Mouse (Mus musculus): ENCODE data around the gene Hemk1. TPM values are rescaled to one million over a fixed set of nuclear protein-coding genes. Genes with fewer than 3 reads are reported as not detected.

Gene Hemk1
- polyA plus RNA-seq, 1 experiment from 2014 or later: 14.6 TPM

DNA sequence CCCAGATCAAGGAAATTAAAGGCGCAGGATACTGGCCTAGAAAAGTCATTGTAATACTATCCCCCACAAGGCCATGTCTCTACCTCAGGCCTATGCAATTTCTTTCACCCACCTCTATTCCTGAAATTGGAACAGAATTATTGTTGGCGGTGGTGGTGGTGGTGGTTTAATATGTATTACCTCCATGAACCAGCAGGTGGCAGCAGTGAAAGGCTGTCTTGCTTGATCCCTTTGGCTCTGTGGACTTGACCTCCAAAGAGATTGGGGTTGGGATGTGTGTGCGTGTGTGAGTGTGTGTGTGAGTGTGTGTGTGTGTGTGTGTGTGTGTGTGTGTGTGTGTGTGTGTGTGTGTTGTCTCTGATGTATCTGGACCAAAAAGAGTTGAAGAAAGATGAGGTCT is 28.5 kb upstream of the Hemk1 start:
- no peak for ATAC-seq (replicated peaks)
- H3K27me3 ChIP-seq: peaks cover 16% of the 10 kb centered on the region
- no peak overlapping the region for H3K4me2 ChIP-seq (replicated peaks)
- H3K9me3 ChIP-seq: no peaks in the 10 kb centered on the region
- H3K4me3 ChIP-seq: no peak overlapping the region
- no peaks in the 10 kb centered on the region for H3K36me3 ChIP-seq
- WGBS: 6% methylated on average over 3 of the region's 3 CpGs
- H3K27ac ChIP-seq (replicated peaks): no peak overlapping the region
- no peak overlapping the region for H3K9ac ChIP-seq (replicated peaks)
- H3K4me1 ChIP-seq: no peaks in the 10 kb centered on the region

- H3K9ac ChIP-seq (replicated peaks): no peak overlapping the region
- H3K4me1 ChIP-seq: peaks cover 5% of the 10 kb centered on the region; the same call in 1 of the 2 replicates
- H3K4me2 ChIP-seq (replicated peaks): no peak overlapping the region
- no peak for ATAC-seq (replicated peaks)
- H3K27ac ChIP-seq (replicated peaks): no peak overlapping the region
- no peaks in the 10 kb centered on the region for H3K36me3 ChIP-seq
- no peak overlapping the region for H3K4me3 ChIP-seq
- H3K27me3 ChIP-seq: peaks cover 21% of the 10 kb centered on the region
- WGBS: 11% methylated on average over 3 of the region's 3 CpGs
- no peaks in the 10 kb centered on the region for H3K9me3 ChIP-seq
Observed at GRCm38 (mm10) chr9:107360989-107361388, 22.8 kb upstream of the Hemk1 start.

DNA sequence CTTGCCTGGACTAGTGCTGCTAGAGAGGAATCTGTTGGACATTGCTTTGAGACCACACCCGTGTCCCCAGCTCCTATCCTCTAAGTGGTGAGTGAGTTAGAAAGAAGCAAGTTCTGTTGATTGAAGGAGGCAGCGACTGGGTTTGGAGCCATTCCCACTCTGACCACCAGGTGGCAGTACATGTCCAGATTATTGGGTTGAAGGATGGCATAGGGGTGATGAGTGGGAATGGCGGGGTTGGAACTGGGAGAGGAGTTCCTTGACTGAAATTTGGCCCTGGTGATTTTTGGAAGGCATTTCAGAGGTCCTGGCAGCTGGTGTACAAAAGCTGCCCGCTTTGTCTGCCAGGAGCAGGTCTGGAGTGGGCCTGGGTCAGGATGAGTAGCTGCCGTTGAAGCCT is 19.5 kb upstream of the Hemk1 start:
- peak; percentile 55 for ATAC-seq (replicated peaks)
- Histone ChIP-seq H3K4me2 (replicated peaks) (no peak overlapping the region), H3K27me3 (peaks cover 9% of the 10 kb centered on the region; the same call in 1 of the 2 replicates), H3K9ac (replicated peaks) (no peak overlapping the region), H3K9me3 (no peaks in the 10 kb centered on the region), H3K4me1 (peaks cover 5% of the 10 kb centered on the region; the same call in 1 of the 2 replicates), H3K27ac (replicated peaks) (no peak overlapping the region), H3K36me3 (no peaks in the 10 kb centered on the region), H3K4me3 (no peak overlapping the region)
- 13% methylated on average over 5 of the region's 5 CpGs for WGBS

- H3K9ac ChIP-seq (replicated peaks): no peak overlapping the region
- ATAC-seq (replicated peaks): 0 out of 2 replicates have a peak, but pooled peaks have one; percentile 20
- H3K9me3 ChIP-seq: no peaks in the 10 kb centered on the region
- H3K27me3 ChIP-seq: peaks cover 9% of the 10 kb centered on the region; the same call in 1 of the 2 replicates
- H3K36me3 ChIP-seq: no peaks in the 10 kb centered on the region
- no peak overlapping the region for H3K4me3 ChIP-seq
- H3K4me2 ChIP-seq (replicated peaks): no peak overlapping the region
- H3K27ac ChIP-seq (replicated peaks): no peak overlapping the region
- H3K4me1 ChIP-seq: peaks cover 1% of the 10 kb centered on the region; the same call in 1 of the 2 replicates
- 49% methylated on average over 7 of the region's 7 CpGs for WGBS
Observed at GRCm38 (mm10) chr9:107355870-107356765, 18.0 kb upstream of the Hemk1 start.

GRCm38 (mm10) chr9:107354826-107355225 is 16.7 kb upstream of the Hemk1 start:
- Histone ChIP-seq H3K27me3 (peaks cover 9% of the 10 kb centered on the region; the same call in 1 of the 2 replicates), H3K36me3 (no peaks in the 10 kb centered on the region), H3K27ac (replicated peaks) (no peak overlapping the region), H3K9me3 (no peaks in the 10 kb centered on the region), H3K4me3 (no peak overlapping the region), H3K4me2 (replicated peaks) (no peak overlapping the region), H3K4me1 (no peaks in the 10 kb centered on the region), H3K9ac (replicated peaks) (no peak overlapping the region)
- no peak for ATAC-seq (replicated peaks)
- WGBS: 67% methylated on average over 1 of the region's 1 CpGs

DNA sequence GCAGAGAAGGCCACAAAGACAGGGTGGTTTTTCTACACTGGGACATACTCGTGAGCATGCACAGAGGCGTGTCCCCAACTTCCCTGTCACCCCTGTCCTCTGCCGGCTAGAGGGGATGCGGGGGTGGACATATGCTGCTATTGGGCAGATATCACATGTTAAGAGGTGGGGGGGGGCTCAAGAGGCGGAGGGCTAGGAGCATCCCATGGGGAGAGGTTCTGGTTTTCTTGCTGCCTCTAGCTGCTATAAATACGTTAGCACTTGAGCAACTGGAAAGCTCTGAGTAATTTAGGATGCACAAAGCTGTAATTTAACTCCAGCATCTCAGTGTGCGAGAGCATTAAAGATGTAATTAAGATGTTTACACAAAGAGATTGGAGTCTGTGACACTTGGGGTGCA is 11.2 kb upstream of the Hemk1 start:
- H3K27ac ChIP-seq (replicated peaks): no peak overlapping the region
- no peak overlapping the region for H3K4me2 ChIP-seq (replicated peaks)
- no peaks in the 10 kb centered on the region for H3K27me3 ChIP-seq
- H3K4me1 ChIP-seq: no peaks in the 10 kb centered on the region
- no peak overlapping the region for H3K4me3 ChIP-seq
- WGBS: 67% methylated on average over 7 of the region's 7 CpGs
- ATAC-seq (replicated peaks): no peak
- no peaks in the 10 kb centered on the region for H3K36me3 ChIP-seq
- H3K9ac ChIP-seq (replicated peaks): no peak overlapping the region
- no peaks in the 10 kb centered on the region for H3K9me3 ChIP-seq

DNA sequence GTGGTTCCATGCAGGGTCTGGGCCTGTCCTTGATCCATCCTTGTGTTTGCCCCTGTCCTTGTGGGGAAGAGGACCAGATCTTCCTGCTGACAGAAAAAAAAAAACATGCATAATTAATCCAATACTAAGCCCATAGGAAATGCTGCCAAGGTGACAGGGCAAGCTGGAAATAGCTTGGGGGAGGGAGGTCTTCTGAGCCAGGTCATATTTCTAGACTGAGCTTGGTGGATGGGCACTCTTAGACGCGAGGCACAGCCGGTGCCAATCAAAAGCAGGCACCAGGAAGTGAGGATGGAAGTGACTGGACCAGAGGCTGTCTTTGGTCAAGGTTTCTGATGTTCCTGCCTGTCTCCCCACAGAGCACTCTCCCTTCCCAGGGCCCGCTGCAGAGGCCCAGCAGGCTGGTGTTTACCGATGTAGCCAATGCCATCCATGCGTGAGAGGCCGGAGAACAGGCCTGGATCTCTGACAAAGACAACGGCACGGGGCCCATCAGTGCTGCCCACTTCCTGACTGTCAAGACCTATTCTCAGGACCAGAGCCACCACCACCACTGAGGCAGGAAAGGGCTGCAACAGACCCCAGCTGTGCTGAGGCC is 9.5 kb upstream of the Hemk1 start:
- no peak overlapping the region for H3K4me3 ChIP-seq
- WGBS: 81% methylated on average over 9 of the region's 9 CpGs
- H3K9ac ChIP-seq (replicated peaks): no peak overlapping the region
- H3K27me3 ChIP-seq: no peaks in the 10 kb centered on the region
- no peaks in the 10 kb centered on the region for H3K36me3 ChIP-seq
- ATAC-seq (replicated peaks): no peak
- no peak overlapping the region for H3K27ac ChIP-seq (replicated peaks)
- no peaks in the 10 kb centered on the region for H3K9me3 ChIP-seq
- H3K4me2 ChIP-seq (replicated peaks): no peak overlapping the region
- H3K4me1 ChIP-seq: no peaks in the 10 kb centered on the region

GRCm38 (mm10) chr9:107346081-107346480 is 7.9 kb upstream of the Hemk1 start:
- Histone ChIP-seq H3K9ac (replicated peaks) (no peak overlapping the region), H3K9me3 (no peaks in the 10 kb centered on the region), H3K27ac (replicated peaks) (no peak overlapping the region), H3K4me2 (replicated peaks) (no peak overlapping the region), H3K4me1 (peaks cover 2% of the 10 kb centered on the region), H3K27me3 (no peaks in the 10 kb centered on the region), H3K4me3 (no peak overlapping the region), H3K36me3 (no peaks in the 10 kb centered on the region)
- ATAC-seq (replicated peaks): no peak
- 94% methylated on average over 8 of the region's 8 CpGs for WGBS

GRCm38 (mm10) chr9:107344027-107344426 is 5.9 kb upstream of the Hemk1 start:
- no peaks in the 10 kb centered on the region for H3K36me3 ChIP-seq
- 71% methylated on average over 6 of the region's 6 CpGs for WGBS
- no peaks in the 10 kb centered on the region for H3K27me3 ChIP-seq
- H3K9me3 ChIP-seq: no peaks in the 10 kb centered on the region
- H3K27ac ChIP-seq (replicated peaks): no peak overlapping the region
- no peak for ATAC-seq (replicated peaks)
- H3K4me1 ChIP-seq: peaks cover 12% of the 10 kb centered on the region
- H3K4me3 ChIP-seq: no peak overlapping the region
- no peak overlapping the region for H3K9ac ChIP-seq (replicated peaks)
- H3K4me2 ChIP-seq (replicated peaks): no peak overlapping the region

- Histone ChIP-seq H3K9me3 (no peaks in the 10 kb centered on the region), H3K4me2 (replicated peaks) (no peak overlapping the region), H3K4me1 (peaks cover 17% of the 10 kb centered on the region), H3K9ac (replicated peaks) (no peak overlapping the region), H3K4me3 (no peak overlapping the region), H3K27ac (replicated peaks) (no peak overlapping the region), H3K36me3 (no peaks in the 10 kb centered on the region), H3K27me3 (no peaks in the 10 kb centered on the region)
- ATAC-seq (replicated peaks): no peak
- 74% methylated on average over 8 of the region's 8 CpGs for WGBS
Observed at GRCm38 (mm10) chr9:107343146-107343943, 5.2 kb upstream of the Hemk1 start.

DNA sequence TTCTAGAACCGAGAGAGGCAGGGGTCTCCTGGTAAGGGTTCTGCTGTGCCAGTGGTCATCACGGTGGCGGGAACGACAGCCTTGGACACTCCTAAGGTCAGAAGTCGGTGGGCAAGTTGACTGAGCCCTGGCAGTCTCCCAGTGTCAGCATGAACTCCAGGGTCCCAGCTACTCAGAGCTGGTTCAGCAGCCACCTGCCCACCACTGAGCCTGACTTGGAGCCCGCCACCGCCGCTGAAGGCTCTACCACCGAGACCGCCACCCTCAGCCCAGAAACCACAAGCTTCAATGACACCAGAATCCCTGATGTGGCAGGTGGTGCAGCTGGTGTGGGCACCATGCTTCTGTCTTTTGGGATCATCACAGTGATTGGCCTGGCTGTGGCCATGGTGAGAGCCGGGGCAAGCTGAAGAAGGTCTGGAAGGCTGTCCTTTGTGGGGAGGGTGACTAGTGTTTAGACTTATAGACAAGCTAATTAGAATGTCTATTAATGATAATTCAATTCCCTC is 4.1 kb upstream of the Hemk1 start:
- Histone ChIP-seq H3K36me3 (no peaks in the 10 kb centered on the region), H3K4me3 (no peak overlapping the region), H3K27ac (replicated peaks) (no peak overlapping the region), H3K9ac (replicated peaks) (no peak overlapping the region), H3K9me3 (no peaks in the 10 kb centered on the region), H3K4me2 (replicated peaks) (no peak overlapping the region), H3K4me1 (peaks cover 23% of the 10 kb centered on the region), H3K27me3 (no peaks in the 10 kb centered on the region)
- no peak for ATAC-seq (replicated peaks)
- WGBS: 92% methylated on average over 11 of the region's 11 CpGs

Data from forebrain, embryonic 15.5 days (tissue).